Mouse (Mus musculus): ENCODE data around the gene Glce.

The Glce gene

GRCm38 (mm10) chr9:62122508-62123215, at the start of gene Glce:
Gene Glce (minus strand): TSS chr9:62122655.
- peak; percentile 96 for DNase-seq (ENCODE audit: low read depth)

- DNase-seq (ENCODE audit: low read depth), result no peak
Observed at GRCm38 (mm10) chr9:62172239-62172638, 49.8 kb upstream of the Glce start.

GRCm38 (mm10) chr9:62170921-62171320, 48.5 kb upstream of the Glce start:
- no peak for DNase-seq (ENCODE audit: low read depth)

- DNase-seq (ENCODE audit: low read depth), result no peak
Observed at GRCm38 (mm10) chr9:62166621-62167020, 44.2 kb upstream of the Glce start.

GRCm38 (mm10) chr9:62166186-62166585, 43.7 kb upstream of the Glce start:
- no peak for DNase-seq (ENCODE audit: low read depth)

GRCm38 (mm10) chr9:62162889-62163291, 40.4 kb upstream of the Glce start:
- no peak for DNase-seq (ENCODE audit: low read depth)

GRCm38 (mm10) chr9:62160788-62161187, 38.3 kb upstream of the Glce start:
- no peak for DNase-seq (ENCODE audit: low read depth)

- no peak for DNase-seq (ENCODE audit: low read depth)
Observed at GRCm38 (mm10) chr9:62158746-62159145, 36.3 kb upstream of the Glce start.

GRCm38 (mm10) chr9:62155821-62156220, 33.4 kb upstream of the Glce start:
- DNase-seq (ENCODE audit: low read depth), result no peak

GRCm38 (mm10) chr9:62155400-62155799, 32.9 kb upstream of the Glce start:
- no peak for DNase-seq (ENCODE audit: low read depth)

GRCm38 (mm10) chr9:62154956-62155355, 32.5 kb upstream of the Glce start:
- DNase-seq (ENCODE audit: low read depth), result no peak

GRCm38 (mm10) chr9:62154551-62154950, 32.1 kb upstream of the Glce start:
- no peak for DNase-seq (ENCODE audit: low read depth)

- DNase-seq (ENCODE audit: low read depth), result no peak
Observed at GRCm38 (mm10) chr9:62153263-62153662, 30.8 kb upstream of the Glce start.

- no peak for DNase-seq (ENCODE audit: low read depth)
Observed at GRCm38 (mm10) chr9:62152506-62152905, 30.1 kb upstream of the Glce start.

- DNase-seq (ENCODE audit: low read depth), result no peak
Observed at GRCm38 (mm10) chr9:62145198-62145597, 22.7 kb upstream of the Glce start.

GRCm38 (mm10) chr9:62143428-62143827, 21.0 kb upstream of the Glce start:
- DNase-seq (ENCODE audit: low read depth), result no peak

- no peak for DNase-seq (ENCODE audit: low read depth)
Observed at GRCm38 (mm10) chr9:62139027-62139426, 16.6 kb upstream of the Glce start.

GRCm38 (mm10) chr9:62137259-62137658, 14.8 kb upstream of the Glce start:
- peak; percentile 63 for DNase-seq (ENCODE audit: low read depth)

GRCm38 (mm10) chr9:62132005-62132782, 9.7 kb upstream of the Glce start:
- DNase-seq (ENCODE audit: low read depth), result no peak

- DNase-seq (ENCODE audit: low read depth), result no peak
Observed at GRCm38 (mm10) chr9:62130746-62131145, 8.3 kb upstream of the Glce start.

- no peak for DNase-seq (ENCODE audit: low read depth)
Observed at GRCm38 (mm10) chr9:62128056-62128455, 5.6 kb upstream of the Glce start.

GRCm38 (mm10) chr9:62125986-62126575, 3.6 kb upstream of the Glce start:
- DNase-seq (ENCODE audit: low read depth), result no peak

GRCm38 (mm10) chr9:62124266-62124665, 1.8 kb upstream of the Glce start:
- DNase-seq (ENCODE audit: low read depth), result no peak
